Mouse (Mus musculus): ENCODE data around the gene Calm4.

DNA sequence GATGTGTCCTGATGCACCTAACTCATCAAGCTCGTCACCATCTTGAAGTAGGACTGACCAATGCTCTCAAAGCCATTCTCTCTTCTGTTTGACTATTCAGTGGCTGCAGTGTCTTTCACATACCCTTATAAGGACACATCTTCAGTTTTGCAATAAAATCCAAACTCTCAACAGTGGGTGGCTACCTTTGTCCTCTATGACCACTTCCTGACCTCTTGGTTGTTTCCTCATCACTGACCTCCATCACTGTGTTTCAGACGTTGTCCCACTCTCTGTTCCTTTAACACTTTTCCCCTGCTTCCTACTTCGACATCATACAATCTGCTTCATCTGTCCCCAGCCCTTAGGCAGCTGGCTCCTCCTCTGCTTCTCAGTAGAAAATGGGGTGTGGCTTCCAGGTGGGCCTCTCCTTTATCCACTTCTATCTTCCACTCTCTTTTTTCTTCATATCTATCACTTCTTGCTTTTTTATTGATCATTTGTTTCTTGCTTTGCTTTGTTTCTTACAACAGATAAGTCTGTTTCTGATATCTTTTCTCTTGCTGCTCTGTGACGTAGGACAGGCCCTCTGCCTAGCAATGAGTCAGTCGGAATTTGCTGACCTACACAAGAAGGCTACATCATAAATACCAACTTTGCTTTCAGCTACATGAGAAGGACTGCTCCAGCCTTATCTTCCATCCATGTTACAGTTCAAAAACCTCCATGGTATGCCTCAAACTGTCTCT, 19.4 kb upstream of the Calm4 start:
- TF ChIP-seq CTCF (IDR thresholded peaks at IDR 0.05; ENCODE audit: insufficient read depth, low read depth, low read length) (no peak), POLR2A (IDR thresholded peaks at IDR 0.05; ENCODE audit: insufficient read depth, low read depth, low read length) (no peak)
